Mouse (Mus musculus): ENCODE data around the gene Ackr1.
A peak's percentile ranks its signal among the peaks of the same experiment; 100 is the strongest.

Ackr1 gene

GRCm38 (mm10) chr1:173333312-173334253 is at the start of gene Ackr1:
Gene Ackr1 (minus strand): TSS chr1:173333750.
- no peak for DNase-seq (ENCODE audit: low read depth, low spot score)

GRCm38 (mm10) chr1:173381436-173381835 is 47.9 kb upstream of the Ackr1 start:
- no peak for DNase-seq (ENCODE audit: low read depth, low spot score)

- peak; percentile 66 for DNase-seq (ENCODE audit: low read depth, low spot score)
Observed at GRCm38 (mm10) chr1:173377380-173378112, 44.0 kb upstream of the Ackr1 start.

GRCm38 (mm10) chr1:173374020-173374419 is 40.5 kb upstream of the Ackr1 start:
- DNase-seq (ENCODE audit: low read depth, low spot score): no peak

GRCm38 (mm10) chr1:173371586-173371985 is 38.0 kb upstream of the Ackr1 start:
- DNase-seq (ENCODE audit: low read depth, low spot score): no peak

GRCm38 (mm10) chr1:173370456-173370855 is 36.9 kb upstream of the Ackr1 start:
- no peak for DNase-seq (ENCODE audit: low read depth, low spot score)

GRCm38 (mm10) chr1:173369611-173370010 is 36.1 kb upstream of the Ackr1 start:
- no peak for DNase-seq (ENCODE audit: low read depth, low spot score)

GRCm38 (mm10) chr1:173367356-173368046 is 34.0 kb upstream of the Ackr1 start, which contains the start of gene Cadm3:
Gene Cadm3 (minus strand): TSS chr1:173367695.
- DNase-seq (ENCODE audit: low read depth, low spot score): peak; percentile 74

GRCm38 (mm10) chr1:173366701-173367355 is 33.3 kb upstream of the Ackr1 start:
- DNase-seq (ENCODE audit: low read depth, low spot score): no peak

- no peak for DNase-seq (ENCODE audit: low read depth, low spot score)
Observed at GRCm38 (mm10) chr1:173365970-173366409, 32.4 kb upstream of the Ackr1 start.

GRCm38 (mm10) chr1:173364125-173364800 is 30.7 kb upstream of the Ackr1 start:
- no peak for DNase-seq (ENCODE audit: low read depth, low spot score)

- DNase-seq (ENCODE audit: low read depth, low spot score): no peak
Observed at GRCm38 (mm10) chr1:173363436-173363835, 29.9 kb upstream of the Ackr1 start.

GRCm38 (mm10) chr1:173361651-173362050 is 28.1 kb upstream of the Ackr1 start:
- peak; percentile 82 for DNase-seq (ENCODE audit: low read depth, low spot score)

- DNase-seq (ENCODE audit: low read depth, low spot score): no peak
Observed at GRCm38 (mm10) chr1:173359590-173360290, 26.2 kb upstream of the Ackr1 start.

GRCm38 (mm10) chr1:173357799-173358198 is 24.2 kb upstream of the Ackr1 start:
- DNase-seq (ENCODE audit: low read depth, low spot score): no peak

- DNase-seq (ENCODE audit: low read depth, low spot score): no peak
Observed at GRCm38 (mm10) chr1:173356699-173357098, 23.1 kb upstream of the Ackr1 start.

GRCm38 (mm10) chr1:173355107-173355846 is 21.7 kb upstream of the Ackr1 start:
- DNase-seq (ENCODE audit: low read depth, low spot score): no peak

GRCm38 (mm10) chr1:173350372-173350957 is 16.9 kb upstream of the Ackr1 start, which contains the start of gene Aim2:
Gene Aim2 (plus strand): TSS chr1:173350879.
- DNase-seq (ENCODE audit: low read depth, low spot score): no peak

- DNase-seq (ENCODE audit: low read depth, low spot score): peak; percentile 88
Observed at GRCm38 (mm10) chr1:173349946-173350345, 16.4 kb upstream of the Ackr1 start.
